Mouse (Mus musculus) G1E-ER4 (cell line): Measurements from ENCODE around the gene Gm14444. TPM values are rescaled to one million over a fixed set of nuclear protein-coding genes. Genes with fewer than 3 reads are reported as not detected.
"Not testable (repeated sequence)": the region's sequence is repeated elsewhere in the genome, so short reads cannot be mapped to it uniquely, and the experiment has no call there.

Experiments
- GATA1 ChIP-seq: IDR thresholded peaks from one replicate; pipeline ENCODE4 v1.8.0; 2012; ENCODE audit warnings: low read length, inconsistent platforms
- polyA plus RNA-seq: library from polyadenylated mRNA; stranded (reverse); fragments of >175 nt; gene quantifications from 2 replicates; pipeline ENCODE4 v1.2.3, GENCODE M21; 2012

The Gm14444 gene
- polyA plus RNA-seq, result 0.11 TPM in 1 of 2 replicates, not detected in the other

- TF ChIP-seq GATA1, result not testable (repeated sequence)
These were observed at the start of gene Gm14444 for GRCm38 (mm10) chr2:175010022-175010421. TSS of gene Gm14444 (plus strand) at chr2:175010241.

- not testable (repeated sequence) for TF ChIP-seq GATA1
These were observed 57.7 kb downstream of the Gm14444 start, which contains the start of gene Gm14393 for GRCm38 (mm10) chr2:175067681-175068261. TSS of gene Gm14393 (minus strand) at chr2:175067781.

Other genes with a start within 250 kb of the Gm14444 start
- gene Edn3, start 249.6 kb upstream of the Gm14444 start, polyA plus RNA-seq, result not detected in 2 replicates
- not detected in 2 replicates for gene Gm14393, start 57.5 kb downstream of the Gm14444 start, polyA plus RNA-seq
- 0.16 and 0.17 TPM in 2 replicates for gene Gm14399, start 131.8 kb downstream of the Gm14444 start, polyA plus RNA-seq
- gene Gm14443, start 165.6 kb downstream of the Gm14444 start, polyA plus RNA-seq, result 0.03 and 0.06 TPM in 2 replicates
- 1.2 and 1.4 TPM in 2 replicates for gene Gm14391, start 196.7 kb downstream of the Gm14444 start, polyA plus RNA-seq